Mouse (Mus musculus) urinary bladder, adult 2 months (tissue): ENCODE measurements at regions not wholly inside any gene's neighbourhood (a gene's known extent, or its start where the extent isn't known, plus 50 kb on each side); places are given as distances from the start of the nearest gene placed in this dataset.

Source experiments
- DNase-seq: peaks from one replicate; pipeline ENCODE4 v3.0.0; 2022; ENCODE audit warnings: low spot score

DNA sequence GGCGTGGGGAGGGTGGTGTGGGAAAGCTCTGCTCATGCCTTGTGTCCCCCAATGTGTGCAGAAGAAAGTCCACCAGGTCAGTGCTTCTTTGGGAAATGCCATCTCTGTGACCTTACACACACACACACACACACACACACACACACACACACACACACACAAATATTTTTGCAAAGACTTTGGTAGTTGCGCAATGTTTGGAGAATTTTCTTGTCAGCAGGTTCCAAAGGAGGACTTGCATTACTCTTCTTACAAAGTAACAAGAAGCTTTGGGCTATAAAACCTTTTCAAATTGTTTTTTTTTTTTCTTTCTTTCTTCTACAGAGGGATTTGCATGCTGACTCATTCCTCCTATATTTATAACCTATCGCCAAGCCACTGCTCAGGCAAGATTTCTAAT is 59.1 kb upstream of the Npvf start:
- DNase-seq, result no peak

GRCm38 (mm10) chr6:50718631-50719030 is 64.4 kb upstream of the Npvf start:
- DNase-seq, result no peak

DNA sequence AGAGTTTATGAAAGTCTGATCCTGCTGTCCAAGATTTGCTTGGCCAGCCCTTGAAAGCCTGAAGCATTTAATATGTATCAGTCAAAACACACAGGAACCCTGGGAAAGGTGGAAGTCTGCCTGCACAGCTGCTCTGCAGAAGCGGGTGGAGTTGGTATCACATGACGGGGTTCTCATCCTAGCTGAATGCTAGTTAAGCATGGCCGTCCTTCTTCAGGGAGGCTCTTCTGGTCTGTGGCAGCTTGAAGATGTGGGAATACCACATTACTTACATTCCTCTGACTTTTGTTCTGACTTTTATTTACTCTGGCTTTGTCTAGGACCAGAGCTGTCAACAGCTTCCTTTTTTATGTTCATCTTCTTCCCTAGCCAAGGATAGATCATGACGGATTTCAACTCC is 66.1 kb upstream of the Npvf start:
- DNase-seq, result no peak

DNA sequence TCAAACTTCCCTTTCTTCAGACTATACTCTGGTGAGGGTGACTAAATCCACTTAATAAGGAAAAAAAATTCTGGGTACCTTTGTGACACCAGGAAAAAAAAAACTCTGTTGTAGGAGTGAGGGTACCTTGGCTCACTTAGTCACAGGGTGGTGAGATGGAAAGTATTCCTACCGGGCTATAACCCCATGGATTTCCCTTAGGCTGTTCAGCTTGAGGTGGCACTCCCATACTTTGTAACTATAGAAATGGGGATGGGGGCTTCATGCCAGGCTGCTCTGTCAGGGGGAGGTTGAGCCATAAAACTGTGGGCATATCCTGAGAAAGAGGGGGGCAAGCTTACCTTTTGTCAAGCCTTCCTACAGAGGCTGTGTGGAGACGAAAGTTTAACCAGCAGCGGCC is 71.4 kb upstream of the Npvf start:
- no peak for DNase-seq

DNA sequence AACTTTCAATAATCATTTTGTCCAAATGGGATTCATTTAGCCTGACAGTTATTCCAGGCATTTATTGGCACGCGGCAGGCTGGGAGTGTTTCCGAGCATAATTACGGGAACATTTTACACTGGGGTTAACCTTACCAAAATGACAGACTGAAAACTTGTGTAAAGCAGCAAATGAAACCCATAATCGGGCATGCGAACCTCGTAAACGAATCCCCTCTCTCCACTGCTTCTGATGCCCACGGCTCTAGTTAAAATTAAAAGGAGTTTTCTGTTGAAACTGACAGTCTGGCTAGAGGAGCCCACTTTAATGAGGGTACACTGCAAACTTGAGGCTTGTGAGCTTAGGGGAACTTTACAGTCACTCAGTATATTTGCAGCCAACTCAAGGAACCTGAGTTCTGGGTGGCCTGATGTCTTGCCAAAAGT is 71.9 kb upstream of the Npvf start:
- DNase-seq, result no peak

DNA sequence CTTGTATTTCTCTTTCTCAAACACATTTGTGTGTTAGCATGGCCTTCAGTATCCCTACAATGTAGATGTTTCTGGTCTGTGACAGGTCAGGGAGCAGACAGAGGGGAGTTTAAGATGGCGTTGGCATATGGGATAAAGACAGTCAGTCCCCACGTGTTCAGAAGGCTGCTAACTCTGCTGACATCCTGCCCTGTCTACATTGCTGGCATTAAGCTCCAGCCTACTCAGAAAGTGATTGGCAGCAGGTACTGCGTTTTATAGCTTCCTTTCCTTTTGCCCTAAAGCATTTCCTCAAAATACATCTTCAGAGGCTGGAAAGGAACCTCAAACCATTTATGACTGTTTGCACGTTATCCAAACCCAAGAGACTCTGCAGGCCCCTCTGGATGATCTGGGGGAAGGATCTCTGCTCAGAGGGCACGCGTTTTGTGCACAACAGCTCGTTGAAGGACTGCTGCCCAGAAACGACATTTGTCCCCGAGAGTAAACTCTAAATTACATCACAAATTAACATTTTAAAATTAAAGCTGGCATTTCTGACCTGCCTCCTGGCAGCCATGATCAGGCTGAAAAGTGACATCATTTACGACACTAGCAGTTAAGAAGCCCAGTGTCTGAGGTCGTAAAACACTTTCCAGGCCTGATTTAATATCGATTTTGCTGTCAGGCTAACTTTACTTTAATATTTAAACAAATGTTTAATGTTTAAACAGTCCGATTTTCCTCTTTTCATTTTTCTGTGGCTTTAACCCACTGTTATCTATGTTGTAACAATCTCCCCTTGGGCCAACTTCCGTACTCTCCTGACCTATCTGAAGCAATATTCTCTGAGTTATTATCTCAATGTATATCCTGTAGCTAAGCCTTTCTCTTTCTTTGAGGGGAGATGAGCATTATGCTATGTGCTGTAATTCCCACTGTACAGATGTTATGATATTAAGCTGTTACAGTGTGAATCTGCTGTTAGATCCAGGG is 76.8 kb upstream of the Npvf start:
- no peak for DNase-seq

- DNase-seq, result no peak
Observed at GRCm38 (mm10) chr6:50734701-50735100, 80.5 kb upstream of the Npvf start.

GRCm38 (mm10) chr6:50735825-50736224 is 81.6 kb upstream of the Npvf start:
- no peak for DNase-seq

DNA sequence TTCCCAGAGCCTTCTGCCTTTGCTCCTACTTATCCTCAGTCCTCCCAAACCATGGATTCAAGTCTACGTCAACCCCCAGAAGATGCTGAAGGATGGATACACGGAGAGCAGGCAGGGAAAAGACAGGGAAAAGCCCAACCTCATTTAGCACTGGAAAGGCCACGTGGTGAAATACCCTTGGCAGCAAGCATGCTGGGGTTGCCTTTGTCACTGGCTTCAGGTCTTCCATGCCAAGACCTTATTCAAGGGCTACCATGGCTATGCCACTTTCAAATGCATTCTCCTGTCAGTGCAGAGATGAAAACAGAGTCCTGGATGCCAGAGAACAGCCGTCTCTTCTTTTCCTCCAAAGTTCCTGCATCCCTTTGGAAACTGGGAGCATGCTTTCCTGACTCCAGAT is 87.8 kb upstream of the Npvf start:
- no peak for DNase-seq

DNA sequence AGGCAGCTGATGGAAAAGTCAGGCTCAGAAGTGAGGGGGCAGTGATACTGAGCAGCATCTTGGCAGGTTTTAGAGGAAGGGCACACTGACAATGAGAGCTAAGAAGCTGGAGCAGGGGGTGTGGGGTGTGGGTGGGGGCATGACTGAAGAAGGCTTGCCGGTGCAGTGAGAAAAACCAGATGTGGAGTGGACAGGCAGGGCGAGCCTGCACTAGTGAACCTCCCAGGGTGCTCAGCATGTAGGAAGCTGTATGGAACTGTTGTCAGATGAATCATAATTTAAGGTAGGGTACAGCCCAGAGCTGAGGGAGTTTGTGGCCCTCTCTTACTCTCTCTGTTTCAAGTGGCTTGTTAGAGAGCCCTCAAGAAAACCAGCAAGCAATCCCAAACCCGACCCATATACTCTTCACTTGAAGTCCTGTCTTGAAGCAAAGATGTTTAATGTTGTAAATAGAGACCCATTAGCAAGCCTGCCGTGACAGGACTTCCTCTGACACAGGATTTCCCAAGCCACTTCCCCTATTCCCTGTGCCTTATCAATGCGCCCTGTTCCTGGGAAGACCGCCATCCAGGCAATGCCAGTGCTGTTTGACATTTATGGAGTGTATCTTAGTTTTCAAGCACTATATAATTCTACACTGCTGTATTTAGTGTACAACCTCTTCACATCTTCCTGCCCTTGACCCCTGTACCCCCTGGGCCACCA is 90.4 kb upstream of the Npvf start:
- no peak for DNase-seq

DNA sequence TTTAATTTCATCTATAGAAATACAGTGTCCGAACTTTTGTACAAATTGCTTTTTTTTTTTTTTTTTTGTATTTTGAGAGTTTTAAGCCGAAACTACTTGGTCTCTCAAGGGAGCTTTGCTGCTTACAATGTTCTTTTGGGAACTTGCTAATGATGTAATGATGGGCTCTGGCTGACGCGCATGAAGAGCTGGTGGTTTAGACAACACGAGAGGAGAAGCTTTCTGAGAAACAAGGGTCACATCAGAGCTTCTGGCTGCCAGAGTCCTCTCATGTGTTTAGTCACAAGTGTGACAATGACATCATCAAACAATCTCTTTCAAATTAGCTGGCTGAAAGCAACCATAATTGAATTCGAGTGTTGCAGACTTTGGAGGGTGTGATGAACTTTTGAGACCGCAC is 98.9 kb upstream of the Npvf start:
- no peak for DNase-seq

DNA sequence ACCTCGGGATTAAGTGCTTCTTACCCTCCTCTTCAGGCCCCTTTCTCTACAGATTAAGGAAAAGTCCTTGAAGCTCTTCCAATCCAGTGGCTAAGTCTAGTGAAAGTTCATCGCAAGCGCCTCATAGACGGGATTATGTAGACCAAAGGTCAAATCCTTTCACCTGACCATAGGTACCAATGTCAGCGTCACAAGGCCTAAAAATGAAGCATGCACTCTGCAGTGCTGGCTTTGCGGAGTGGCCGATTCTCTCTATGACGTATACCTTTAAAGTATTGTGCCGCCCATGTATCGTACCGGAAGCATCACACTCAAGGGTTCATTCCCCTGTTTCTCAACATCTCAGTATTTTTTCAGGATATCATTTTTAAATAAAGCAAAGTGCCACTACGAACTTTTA is 100.5 kb upstream of the Npvf start:
- no peak for DNase-seq

DNA sequence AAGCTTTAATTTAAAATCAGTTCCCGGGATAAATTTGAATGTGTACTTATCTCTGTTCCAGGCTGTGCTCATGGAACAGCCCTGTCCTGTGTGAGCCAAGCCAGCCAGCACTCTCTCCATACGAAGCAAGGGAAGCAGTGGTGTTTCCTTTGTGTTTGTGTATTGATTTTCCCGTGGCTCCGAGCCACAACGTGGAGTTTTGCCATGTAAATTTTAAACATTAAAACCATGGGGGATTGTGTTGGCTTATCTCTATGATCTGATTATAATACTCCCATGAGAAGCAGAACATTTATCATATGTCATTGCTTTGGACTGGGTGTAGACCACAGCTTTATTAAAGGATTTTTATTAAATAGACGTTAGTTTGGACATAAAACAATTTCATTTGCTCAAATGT is 106.1 kb upstream of the Npvf start:
- no peak for DNase-seq

GRCm38 (mm10) chr6:50763121-50763520 is 108.9 kb upstream of the Npvf start:
- no peak for DNase-seq

- DNase-seq, result no peak
Observed at GRCm38 (mm10) chr6:50766442-50766915, 112.2 kb upstream of the Npvf start.

DNA sequence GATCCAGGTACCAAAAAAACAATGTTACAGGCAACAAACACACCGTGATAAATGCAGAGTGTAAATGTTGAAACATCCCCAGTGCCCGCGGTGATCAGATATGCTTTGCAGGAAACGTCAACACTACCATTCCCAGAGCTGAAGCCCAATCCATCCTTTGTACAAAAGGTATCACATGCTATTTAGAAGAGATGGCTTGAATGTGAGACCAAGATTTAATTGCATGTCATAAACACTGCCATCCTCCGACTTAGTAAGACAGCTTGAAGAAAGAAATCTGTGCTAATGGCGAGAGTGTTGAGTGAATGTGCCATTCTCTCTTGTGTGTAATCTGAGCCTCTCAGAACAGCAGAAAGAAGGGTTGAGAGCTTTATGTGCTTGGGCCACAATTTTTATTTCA is 112.9 kb upstream of the Npvf start:
- DNase-seq, result no peak

- no peak for DNase-seq
Observed at GRCm38 (mm10) chr6:50767827-50768226, 113.6 kb upstream of the Npvf start.

GRCm38 (mm10) chr6:50769101-50769500 is 114.9 kb upstream of the Npvf start:
- DNase-seq, result no peak

DNA sequence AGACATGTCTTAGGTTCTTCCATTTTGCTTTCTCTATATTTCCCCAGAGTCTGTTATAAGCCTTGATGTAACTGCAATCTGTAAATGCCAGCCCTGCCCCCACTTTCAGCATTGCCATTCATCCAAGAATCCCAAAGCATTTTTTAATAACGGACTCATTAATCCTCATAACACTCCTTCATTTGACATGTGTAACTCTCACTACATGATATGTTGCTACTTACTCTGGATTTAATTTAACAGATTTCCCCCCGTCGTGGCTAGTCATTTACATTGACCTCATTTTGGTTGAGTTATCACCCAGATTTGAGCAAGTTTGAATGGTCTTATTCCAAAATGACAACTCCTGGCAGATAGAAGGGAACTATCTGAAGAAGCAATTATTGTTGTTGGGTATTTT is 116.2 kb upstream of the Npvf start:
- no peak for DNase-seq

- DNase-seq, result no peak
Observed at GRCm38 (mm10) chr6:50775637-50776036, 121.4 kb upstream of the Npvf start.

DNA sequence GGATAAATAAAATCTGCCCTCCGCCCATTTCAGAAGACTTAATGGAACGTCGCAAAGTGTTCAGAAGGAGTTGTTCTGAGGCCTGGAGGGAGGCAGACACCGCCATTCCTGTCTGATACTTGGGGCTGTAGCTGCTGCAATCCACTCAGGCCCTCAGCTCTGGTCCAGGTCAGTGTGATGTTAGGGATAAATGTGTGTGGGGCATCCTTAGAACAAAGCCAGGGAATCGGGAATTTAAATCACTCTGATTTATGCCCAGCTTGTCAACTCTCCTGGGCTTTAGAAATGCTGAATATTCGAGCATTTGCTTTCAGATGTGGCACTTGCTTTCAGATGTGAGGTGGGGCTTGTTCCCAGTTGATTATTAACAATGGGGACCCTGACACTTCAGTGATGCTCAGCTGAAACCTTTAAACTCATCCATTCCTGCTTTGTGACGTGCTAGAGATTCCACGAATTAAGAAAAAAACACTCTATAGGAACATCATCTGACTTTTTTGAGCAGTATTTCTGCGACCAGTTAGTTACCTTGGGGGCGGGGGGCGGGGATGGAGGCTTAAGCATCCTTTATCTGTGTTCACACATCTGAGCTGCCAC is 122.1 kb upstream of the Npvf start:
- DNase-seq, result no peak

GRCm38 (mm10) chr6:50776931-50777495 is 122.8 kb upstream of the Npvf start:
- no peak for DNase-seq
